Mouse (Mus musculus) forebrain, postnatal 0 days (tissue): ENCODE data around the gene Ankfn1. TPM values are rescaled to one million over a fixed set of nuclear protein-coding genes. Genes with fewer than 3 reads are reported as not detected.

ENCODE experiments used
- ATAC-seq: fragments of 200-750 bp; cut with Nextera tagmentation; 2 replicates; pipeline ENCODE4 v1.8.0; 2017; ENCODE audit warnings: mild to moderate bottlenecking, moderate library complexity
- DNase-seq: peaks from one replicate; pipeline ENCODE4 v3.0.0-alpha.2; 2015
- H3K27ac ChIP-seq: fragments of 300-500 bp; sonication (generic); 2 replicates; pipeline ENCODE4 v1.5.1; 2014; ENCODE audit warnings: low read depth, mild to moderate bottlenecking, antibody characterized with exemption, low read length, moderate library complexity, mixed read lengths
- H3K27me3 ChIP-seq: fragments of 300-500 bp; sonication (generic); 2 replicates; pipeline ENCODE4 v1.6.1; 2014; ENCODE audit warnings: mild to moderate bottlenecking, low read length, mixed read lengths; ENCODE audit not compliant: insufficient read depth
- H3K36me3 ChIP-seq: fragments of 300-500 bp; sonication (generic); 2 replicates; pipeline ENCODE4 v1.6.1; 2014; ENCODE audit warnings: mild to moderate bottlenecking, moderate library complexity; ENCODE audit not compliant: insufficient read depth
- H3K4me1 ChIP-seq: fragments of 300-500 bp; sonication (generic); 2 replicates; pipeline ENCODE4 v1.6.1; 2014; ENCODE audit warnings: antibody characterized with exemption; ENCODE audit not compliant: insufficient read depth
- H3K4me2 ChIP-seq: fragments of 300-500 bp; sonication (generic); 2 replicates; pipeline ENCODE4 v1.6.1; 2014; ENCODE audit warnings: low read depth, mild to moderate bottlenecking, moderate library complexity
- H3K4me3 ChIP-seq: fragments of 300-500 bp; sonication (generic); 2 replicates; pipeline ENCODE4 v1.5.1; 2014; ENCODE audit warnings: low read depth, low read length, mixed read lengths
- H3K9ac ChIP-seq: fragments of 300-500 bp; sonication (generic); 2 replicates; pipeline ENCODE4 v1.6.1; 2014; ENCODE audit warnings: mild to moderate bottlenecking
- H3K9me3 ChIP-seq: fragments of 300-500 bp; sonication (generic); 2 replicates; pipeline ENCODE4 v1.6.1; 2016; ENCODE audit warnings: low read length
- CTCF ChIP-seq: sonication (generic); IDR thresholded peaks from 2 replicates; pipeline ENCODE4 v1.5.1; 2016; ENCODE audit warnings: antibody characterized with exemption, control low read depth, low read depth
- WGBS: fragments of 180-500 bp; shearing (Covaris S2); extraction: QIAGEN DNeasy Blood & Tissue Kit; methylation state at CpG from one replicate; pipeline ENCODE4 v1.1.7; 2014; 5-methylcytosine and 5-hydroxymethylcytosine counted together
- polyA plus RNA-seq: library from polyadenylated mRNA; unstranded; fragments of >200 nt; fragmentation: Nextera tagmentation; extraction: Ambion mirVana; gene quantifications from 2 replicates; pipeline ENCODE4 v1.2.1, GENCODE M21; 2015
- total RNA-seq: library from RNA; depleted of rRNA; stranded (reverse); fragments of >200 nt; gene quantifications from 2 replicates; pipeline ENCODE4 v1.2.3, GENCODE M21; 2014

Gene Ankfn1
- total and polyA plus RNA-seq, 2 experiments from 2014 or later, result 3.9 to 22.5 TPM

- Histone ChIP-seq H3K4me3 (no peak overlapping the region), H3K4me1 (peaks cover 2% of the 10 kb centered on the region; the same call in 1 of the 2 replicates), H3K36me3 (no peaks in the 10 kb centered on the region), H3K9me3 (no peaks in the 10 kb centered on the region), H3K9ac (no peak overlapping the region), H3K4me2 (no peak overlapping the region), H3K27ac (no peak overlapping the region), H3K27me3 (no peaks in the 10 kb centered on the region)
- ATAC-seq, result no peak
- TF ChIP-seq CTCF, result no peak
- no peak for DNase-seq
- 68% methylated on average over 7 of the region's 7 CpGs for WGBS
These were observed 169.4 kb downstream of the Ankfn1 start for GRCm38 (mm10) chr11:89608071-89608470.

DNA sequence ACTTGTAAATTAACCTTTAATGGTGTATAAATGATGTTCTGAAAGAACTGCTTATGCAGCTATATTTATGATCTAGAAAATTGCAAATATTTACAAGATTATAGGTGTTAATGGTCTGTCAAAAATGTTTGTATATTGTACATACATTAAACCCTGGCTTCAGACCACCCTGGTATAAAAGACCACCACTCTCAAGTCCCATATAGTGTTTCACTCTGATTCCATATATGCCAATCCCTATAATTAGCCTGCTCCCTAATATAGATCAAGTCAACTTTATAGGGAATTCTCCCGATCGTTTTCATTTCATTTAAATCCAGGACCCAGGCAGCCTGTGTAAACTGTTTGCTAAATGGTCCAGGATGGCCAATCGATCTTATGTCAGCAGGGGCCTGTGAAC is 170.2 kb downstream of the Ankfn1 start:
- TF ChIP-seq CTCF, result no peak
- Histone ChIP-seq H3K9me3 (no peaks in the 10 kb centered on the region), H3K27me3 (no peaks in the 10 kb centered on the region), H3K36me3 (no peaks in the 10 kb centered on the region), H3K4me1 (peaks cover 2% of the 10 kb centered on the region; the same call in 1 of the 2 replicates), H3K4me2 (no peak overlapping the region), H3K9ac (no peak overlapping the region), H3K27ac (no peak overlapping the region), H3K4me3 (no peak overlapping the region)
- 78% methylated on average over 3 of the region's 3 CpGs for WGBS
- ATAC-seq (no peak), DNase-seq (no peak)

- Histone ChIP-seq H3K4me2 (no peak overlapping the region), H3K9me3 (no peaks in the 10 kb centered on the region), H3K4me3 (no peak overlapping the region), H3K4me1 (peaks cover 2% of the 10 kb centered on the region; the same call in 1 of the 2 replicates), H3K36me3 (no peaks in the 10 kb centered on the region), H3K27ac (no peak overlapping the region), H3K9ac (no peak overlapping the region), H3K27me3 (no peaks in the 10 kb centered on the region)
- no peak for TF ChIP-seq CTCF
- DNase-seq, result no peak
- 90% methylated on average over 6 of the region's 6 CpGs for WGBS
- ATAC-seq, result no peak
These were observed 171.1 kb downstream of the Ankfn1 start for GRCm38 (mm10) chr11:89606346-89606745.

GRCm38 (mm10) chr11:89602966-89603365 is 174.5 kb downstream of the Ankfn1 start:
- DNase-seq (no peak), ATAC-seq (no peak)
- 86% methylated on average over 5 of the region's 5 CpGs for WGBS
- H3K27ac ChIP-seq, result no peak overlapping the region
- no peaks in the 10 kb centered on the region for H3K4me1 ChIP-seq
- H3K4me2 ChIP-seq, result no peak overlapping the region
- H3K27me3 ChIP-seq, result no peaks in the 10 kb centered on the region
- H3K4me3 ChIP-seq, result no peak overlapping the region
- TF ChIP-seq CTCF, result no peak
- H3K9me3 ChIP-seq, result no peaks in the 10 kb centered on the region
- no peaks in the 10 kb centered on the region for H3K36me3 ChIP-seq
- no peak overlapping the region for H3K9ac ChIP-seq

- TF ChIP-seq CTCF, result no peak
- ATAC-seq (no peak), DNase-seq (no peak)
- Histone ChIP-seq H3K9ac (no peak overlapping the region), H3K4me3 (no peak overlapping the region), H3K27me3 (no peaks in the 10 kb centered on the region), H3K4me1 (no peaks in the 10 kb centered on the region), H3K36me3 (no peaks in the 10 kb centered on the region), H3K4me2 (no peak overlapping the region), H3K27ac (no peak overlapping the region), H3K9me3 (no peaks in the 10 kb centered on the region)
- WGBS, result 83% methylated on average over 8 of the region's 8 CpGs
These were observed 176.4 kb downstream of the Ankfn1 start for GRCm38 (mm10) chr11:89600921-89601515.

DNA sequence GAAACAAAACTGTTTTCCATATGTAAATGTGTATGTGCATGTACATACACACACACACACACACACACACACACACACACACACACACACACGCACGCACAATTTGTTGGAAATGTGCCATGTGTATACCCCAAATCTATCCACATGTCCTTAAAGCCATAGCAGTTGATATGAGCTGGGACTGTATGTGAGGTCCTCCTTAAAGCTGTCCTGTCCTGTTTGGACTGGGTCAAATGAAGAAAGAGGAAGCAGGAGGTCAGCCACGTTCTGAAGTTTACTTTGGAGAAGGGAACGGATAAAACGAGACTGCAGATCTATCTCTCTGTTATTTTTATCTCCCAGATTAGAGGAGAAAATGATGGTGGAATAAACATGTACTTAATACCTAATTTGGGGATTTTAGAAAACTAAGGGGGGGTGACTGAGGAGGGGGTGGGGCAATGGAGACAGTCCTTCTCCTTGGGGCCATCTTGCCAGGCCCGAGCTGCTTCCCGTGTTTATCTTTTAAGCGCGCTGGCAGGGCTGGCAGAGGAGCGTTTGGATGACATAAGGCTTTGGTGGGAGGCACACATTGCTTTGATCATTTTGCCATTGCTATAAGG is 187.1 kb downstream of the Ankfn1 start:
- Histone ChIP-seq H3K36me3 (no peaks in the 10 kb centered on the region), H3K27me3 (no peaks in the 10 kb centered on the region), H3K9ac (no peak overlapping the region), H3K4me2 (no peak overlapping the region), H3K27ac (no peak overlapping the region), H3K9me3 (no peaks in the 10 kb centered on the region), H3K4me3 (no peak overlapping the region), H3K4me1 (no peaks in the 10 kb centered on the region)
- no peak for ATAC-seq
- no peak for DNase-seq
- TF ChIP-seq CTCF, result no peak
- 80% methylated on average over 10 of the region's 10 CpGs for WGBS

DNA sequence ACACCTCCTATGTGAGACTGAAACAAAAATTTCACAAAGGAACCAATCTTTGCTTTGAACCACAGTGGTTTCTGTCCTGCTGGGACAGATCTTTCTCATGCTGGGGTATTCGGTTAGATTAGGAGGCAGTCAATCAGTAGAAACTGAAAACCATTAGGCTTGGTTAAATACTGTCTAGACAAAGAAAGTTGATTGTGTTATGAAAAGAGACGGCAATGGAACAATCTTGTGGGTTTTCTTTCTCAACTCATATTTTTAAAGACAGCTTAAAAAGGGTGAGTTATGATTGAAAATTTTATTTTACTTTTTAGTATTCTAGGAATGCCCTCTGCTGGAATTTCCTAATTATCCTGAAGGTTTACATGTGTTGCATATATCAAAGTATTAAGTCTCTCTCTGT is 191.1 kb downstream of the Ankfn1 start:
- 33% methylated on average over 2 of the region's 2 CpGs for WGBS
- Histone ChIP-seq H3K36me3 (no peaks in the 10 kb centered on the region), H3K9ac (no peak overlapping the region), H3K4me3 (no peak overlapping the region), H3K4me2 (no peak overlapping the region), H3K27me3 (no peaks in the 10 kb centered on the region), H3K4me1 (no peaks in the 10 kb centered on the region), H3K9me3 (no peaks in the 10 kb centered on the region), H3K27ac (no peak overlapping the region)
- no peak for ATAC-seq
- TF ChIP-seq CTCF, result no peak
- DNase-seq, result no peak
